Mouse (Mus musculus) natural killer cell, adult 2 months (primary cell): ENCODE measurements at regions not wholly inside any gene's neighbourhood (a gene's known extent, or its start where the extent isn't known, plus 50 kb on each side); places are given as distances from the start of the nearest gene placed in this dataset.
"Not testable (repeated sequence)": the region's sequence is repeated elsewhere in the genome, so short reads cannot be mapped to it uniquely, and the experiment has no call there.

Experiments
- DNase-seq, 2 experiments: peaks; one replicate each; pipeline ENCODE4 v3.0.0; 2022; ENCODE audit warnings: low spot score in 2 of 2

DNA sequence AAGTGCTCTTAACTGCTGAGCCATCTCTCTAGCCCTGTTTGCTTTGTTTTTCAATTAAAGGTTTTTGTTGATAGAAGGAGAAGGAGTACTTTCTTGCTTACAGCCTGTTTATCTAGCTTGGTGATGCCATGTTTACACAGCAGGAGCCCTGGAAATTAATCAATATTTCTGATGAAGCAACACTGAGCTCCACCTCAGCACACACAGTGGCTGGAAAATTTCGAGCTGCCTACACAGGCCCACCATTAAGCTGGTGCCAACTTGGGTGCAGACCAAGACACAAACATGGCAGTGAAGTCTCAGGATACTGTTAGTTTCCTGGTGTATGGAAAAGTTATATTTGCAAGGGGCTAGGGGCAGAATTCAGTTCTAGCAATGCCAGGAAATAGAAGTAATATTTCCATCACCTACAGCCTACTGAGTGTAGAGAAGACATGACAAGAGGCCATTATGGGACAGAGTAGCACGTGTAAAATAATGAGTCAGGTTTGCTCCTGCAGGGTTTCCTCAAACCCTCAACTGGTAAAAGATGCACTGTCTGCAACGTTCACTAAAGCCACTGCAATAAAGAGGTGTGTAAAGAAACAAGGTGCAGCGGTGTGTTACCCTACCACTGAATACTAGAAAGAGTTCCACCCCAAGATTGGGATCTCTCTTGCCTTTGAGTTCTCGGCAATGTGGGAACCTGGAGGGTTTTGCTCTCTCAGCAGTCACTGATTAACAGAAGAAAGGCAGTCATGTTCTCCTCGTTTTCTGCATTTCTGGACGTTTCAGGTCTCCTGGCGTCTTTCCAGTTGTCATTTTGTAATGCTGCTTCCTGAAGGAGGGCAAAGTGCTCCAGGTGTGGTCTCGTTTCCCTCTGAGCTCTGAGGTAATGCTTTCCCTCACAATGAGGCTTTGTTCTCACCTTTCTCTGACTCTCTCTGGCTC is 108.8 kb upstream of the Fhl2 start:
- DNase-seq: no peak

GRCm38 (mm10) chr1:43310711-43311695 is 114.2 kb upstream of the Fhl2 start:
- DNase-seq: no peak

- not testable (repeated sequence) for DNase-seq
These were observed 119.5 kb upstream of the Fhl2 start for GRCm38 (mm10) chr1:43316331-43316730.

GRCm38 (mm10) chr1:43317076-43317871 is 120.5 kb upstream of the Fhl2 start:
- no peak for DNase-seq

DNA sequence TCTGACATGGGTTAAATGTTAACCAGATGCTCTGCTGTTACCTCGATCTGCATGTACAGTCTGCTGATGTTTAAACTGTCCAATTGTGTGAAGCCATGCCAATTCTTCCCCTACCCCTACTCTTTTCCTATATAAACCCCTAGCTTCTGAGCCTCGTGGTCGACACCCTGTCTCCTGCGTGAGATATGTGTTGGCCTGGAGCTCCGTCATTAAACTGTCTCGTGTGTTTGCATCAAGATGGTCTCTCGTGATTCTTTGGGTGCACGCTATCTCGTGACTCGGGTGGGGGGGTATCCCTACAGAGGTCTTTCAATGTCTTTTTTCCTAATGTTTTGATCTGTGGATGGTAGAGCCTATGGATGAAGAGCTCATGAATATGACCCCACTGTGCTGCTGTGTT is 110.9 kb upstream of the Nck2 start:
- DNase-seq: not testable (repeated sequence)

- DNase-seq: no peak
These were observed 107.1 kb upstream of the Nck2 start for GRCm38 (mm10) chr1:43337168-43337784.

DNA sequence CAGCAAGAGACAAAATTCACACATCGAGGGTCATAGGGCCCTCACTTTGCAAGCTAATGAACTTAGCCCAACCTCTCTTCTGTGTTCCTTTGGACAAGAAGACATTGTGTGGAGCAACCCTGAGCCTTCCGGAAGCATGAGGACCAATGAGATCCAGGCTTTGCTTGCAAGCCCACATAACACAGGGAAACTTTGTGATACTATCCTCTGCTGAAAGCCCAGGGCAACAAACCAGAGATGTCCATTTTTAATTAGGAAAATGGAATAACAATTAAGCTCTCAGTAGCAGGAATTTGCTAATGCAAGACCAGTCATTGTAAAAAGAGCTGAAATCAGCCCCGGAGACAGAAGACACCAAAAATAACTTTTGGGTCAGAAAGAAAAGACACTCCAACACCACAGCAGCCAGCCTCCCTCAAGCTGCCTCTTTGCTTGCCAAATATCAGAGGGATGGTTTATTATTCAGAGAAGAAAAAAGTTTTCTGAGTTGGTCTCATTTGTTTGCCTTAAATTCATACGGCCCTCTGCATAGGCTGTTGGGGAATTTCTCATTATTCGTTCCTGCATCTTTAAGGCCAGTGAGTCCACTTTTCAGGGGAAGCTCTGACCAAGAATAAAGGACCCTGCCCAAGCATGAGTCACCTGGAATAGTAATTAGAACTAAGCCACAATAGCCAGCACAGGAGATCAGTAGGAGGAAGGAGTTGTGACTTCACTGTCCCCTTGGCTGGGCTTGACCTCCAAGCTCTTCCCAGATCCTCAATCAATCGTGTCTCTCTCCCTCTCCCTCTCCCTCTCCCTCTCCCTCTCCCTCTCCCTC is 106.1 kb upstream of the Nck2 start:
- DNase-seq: no peak

GRCm38 (mm10) chr1:43342848-43343247 is 101.5 kb upstream of the Nck2 start:
- no peak for DNase-seq

DNA sequence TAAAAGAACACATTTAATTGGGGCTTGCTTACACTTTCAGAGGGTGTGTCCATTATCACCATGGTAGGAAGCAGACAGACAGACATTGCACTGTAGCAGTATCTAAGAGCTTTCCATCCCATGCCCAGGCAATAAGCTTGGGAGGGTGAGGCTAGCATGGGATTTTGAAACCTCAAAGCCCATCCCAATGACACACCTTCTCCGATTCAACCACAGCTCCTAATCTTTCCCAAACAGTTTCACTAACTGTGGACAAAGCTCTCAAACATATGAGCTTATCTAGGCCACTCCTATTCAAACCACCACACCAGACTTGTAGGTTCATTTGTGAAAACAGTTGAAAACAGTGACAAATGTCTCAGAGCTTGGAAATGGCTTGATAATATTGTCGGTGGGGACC is 101.0 kb upstream of the Nck2 start:
- no peak for DNase-seq

DNA sequence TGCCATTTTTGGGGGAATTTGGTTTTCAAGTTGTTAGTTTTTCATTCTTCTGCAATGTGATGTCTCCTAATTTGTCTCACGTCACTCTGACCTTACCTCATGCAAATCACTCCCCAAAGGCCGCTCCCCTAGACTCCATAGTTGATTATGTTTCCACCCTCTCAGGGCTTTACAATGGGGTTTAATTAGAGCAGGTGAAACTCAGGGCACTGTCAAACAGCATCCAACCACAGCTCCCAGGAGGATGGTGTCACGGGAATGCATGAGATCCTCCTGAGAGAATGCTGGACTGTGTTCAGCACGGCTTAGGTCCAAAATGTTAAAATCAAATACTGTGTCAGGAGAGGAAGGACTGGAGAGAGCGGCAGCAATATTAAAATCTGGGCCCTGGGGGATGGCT is 100.4 kb upstream of the Nck2 start:
- DNase-seq: no peak

DNA sequence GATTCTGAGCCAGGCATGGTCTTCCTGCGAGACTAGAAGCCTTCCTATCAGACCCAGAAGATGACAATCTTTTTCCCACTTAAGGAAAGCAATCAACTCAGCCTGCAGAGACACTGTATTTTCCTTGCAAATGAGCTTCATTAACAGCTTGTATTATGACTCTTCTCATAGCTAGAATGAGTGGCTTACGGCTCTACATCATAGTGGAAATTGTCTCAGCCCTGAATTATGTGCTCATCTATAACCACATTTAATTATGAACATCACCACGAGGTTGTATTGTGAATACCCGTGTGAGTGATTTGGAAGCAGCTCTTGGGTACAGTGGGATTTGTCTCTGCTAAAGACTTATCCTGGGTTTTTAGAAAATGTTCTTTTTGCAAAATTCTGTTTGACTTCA is 97.2 kb upstream of the Nck2 start:
- no peak for DNase-seq

GRCm38 (mm10) chr1:43349966-43350365 is 94.4 kb upstream of the Nck2 start:
- no peak for DNase-seq

DNA sequence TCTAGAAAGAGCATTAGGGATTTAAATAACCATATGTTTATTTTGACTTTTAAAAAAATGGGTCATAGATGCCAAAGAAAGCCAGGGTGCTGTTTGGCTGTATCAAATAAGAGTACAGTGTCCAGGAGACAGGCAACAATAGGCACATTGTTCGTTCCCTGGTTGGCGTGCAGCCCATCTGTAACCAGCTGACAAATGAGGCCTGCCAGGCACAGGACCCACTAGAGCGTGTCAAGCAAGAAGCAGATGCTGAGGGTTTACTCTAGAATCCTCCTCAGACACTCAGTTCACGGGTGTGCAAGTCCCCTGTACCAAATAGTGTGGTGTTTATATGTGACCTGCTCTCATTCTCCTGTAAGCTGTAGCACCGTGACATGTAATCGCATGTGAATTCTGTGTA is 86.2 kb upstream of the Nck2 start:
- peak in 1 of 2 experiments; percentile 60 for DNase-seq

DNA sequence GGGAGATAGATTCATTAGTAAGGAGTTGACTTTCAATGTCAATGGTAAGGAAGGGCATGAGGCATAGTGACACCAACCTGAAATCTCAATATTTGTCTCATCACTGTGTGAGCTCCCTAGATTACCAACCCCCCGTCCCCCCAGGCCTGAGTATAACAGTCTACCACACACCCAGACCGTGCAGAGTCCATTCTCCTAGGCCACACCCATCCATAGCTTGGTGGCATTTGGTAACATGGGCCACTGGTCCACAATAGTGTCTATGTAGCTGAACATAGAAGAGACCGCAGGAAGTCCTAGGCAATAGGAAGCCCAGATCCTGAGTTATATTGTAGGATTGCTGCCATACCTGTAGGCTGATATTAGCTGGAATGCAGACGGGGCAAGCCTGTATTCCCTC is 84.7 kb upstream of the Nck2 start:
- no peak for DNase-seq

- DNase-seq: peak in 1 of 2 experiments; percentile 26
These were observed 84.1 kb upstream of the Nck2 start for GRCm38 (mm10) chr1:43360291-43360690.

DNA sequence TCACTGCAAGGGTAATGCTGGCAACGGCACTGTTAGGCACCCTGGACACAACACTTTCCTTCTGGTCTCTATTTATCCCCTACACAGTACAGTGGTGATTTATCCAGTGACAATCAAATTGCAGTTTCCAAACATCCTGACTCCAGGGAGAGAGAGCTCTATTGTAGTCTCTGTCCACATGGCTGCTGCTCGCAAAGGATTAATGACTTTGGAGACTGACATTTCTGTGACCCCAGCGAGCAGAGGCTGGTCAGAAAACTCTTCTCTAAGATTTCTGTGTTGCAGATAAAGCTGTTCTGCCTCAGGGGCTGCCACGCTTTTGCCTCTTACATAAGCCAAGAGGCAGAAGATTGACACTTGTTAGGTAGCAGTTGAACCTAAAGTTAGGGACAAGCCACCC is 83.6 kb upstream of the Nck2 start:
- no peak for DNase-seq

GRCm38 (mm10) chr1:43361455-43361863 is 82.9 kb upstream of the Nck2 start:
- peak in 1 of 2 experiments; percentile 49 for DNase-seq

DNA sequence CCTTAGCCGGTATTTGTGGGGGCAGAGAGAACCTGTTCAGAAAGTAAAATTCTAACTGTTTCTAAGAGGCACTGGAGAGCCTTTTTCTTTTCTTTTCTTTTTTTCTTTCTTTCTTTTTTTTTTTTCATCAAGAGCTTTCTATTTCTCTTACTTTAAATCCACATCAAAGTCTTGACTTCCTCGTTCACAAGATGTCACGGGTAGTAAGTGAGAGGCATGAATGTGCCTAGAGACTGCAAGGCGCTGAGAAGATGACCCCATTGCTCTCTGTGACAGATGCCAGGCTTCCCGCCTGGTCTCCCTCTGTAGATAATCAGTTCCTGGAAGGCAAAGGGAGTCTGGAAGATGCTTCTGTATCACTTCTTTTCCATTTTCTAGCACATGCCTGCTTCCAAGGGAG is 82.2 kb upstream of the Nck2 start:
- DNase-seq: no peak

DNA sequence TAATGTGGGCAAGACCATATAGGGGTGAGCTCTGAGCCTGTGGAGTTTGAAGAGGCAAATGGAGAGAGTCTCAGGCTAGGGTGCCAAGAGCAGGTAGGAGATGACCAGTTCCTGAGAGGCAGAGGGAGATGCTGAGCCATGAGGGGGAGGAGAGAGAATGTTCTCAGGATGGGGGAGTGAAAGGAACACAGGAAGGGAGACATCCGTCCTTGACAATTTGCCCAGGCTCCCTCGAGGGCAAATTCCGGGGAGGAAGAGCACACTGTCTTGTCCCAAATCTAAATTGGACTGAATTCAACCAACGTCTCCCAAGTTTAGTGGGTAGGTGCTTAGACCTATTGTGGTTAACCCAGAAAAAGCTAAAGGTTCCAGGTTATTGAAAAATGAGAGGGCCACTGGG is 81.2 kb upstream of the Nck2 start:
- DNase-seq: no peak

- DNase-seq: no peak
These were observed 77.9 kb upstream of the Nck2 start for GRCm38 (mm10) chr1:43366433-43366832.
